Comparison of ENCODE assay signal across 9 mouse cellular contexts in genomic region chr7:47081277-47081676, GRCm38 (mm10). TPM values are rescaled to one million over a fixed set of nuclear protein-coding genes. Genes with fewer than 3 reads are reported as not detected.
A peak's percentile ranks its signal among the peaks of the same experiment; 100 is the strongest.
DNase-seq lines count a peak whose midpoint lies in the region; ATAC-seq and TF ChIP-seq lines count a peak whose summit lies in the region.
"Had no signal": no experiment of that assay in that cellular context is flagged by ENCODE, and none has a peak within 500 bp of the region (broad histone marks: within the 10 kb centered on the region; RNA-seq: fewer than 3 reads in every experiment).

No protein-coding gene starts in this region.

- TF ChIP-seq EP300 in stomach, postnatal 0 days (optimal IDR thresholded peaks at IDR 0.05): no peak

- TF ChIP-seq CTCF in stomach, postnatal 0 days (IDR thresholded peaks at IDR 0.05; ENCODE audit: low read depth): peak; percentile 99

- no peaks in the 10 kb centered on the region for H3K27me3 ChIP-seq in liver, embryonic 13.5 days
- no peaks in the 10 kb centered on the region for H3K27me3 ChIP-seq in neural tube, embryonic 14.5 days (ENCODE audit: control insufficient read depth, insufficient read depth, low read length)
- no peaks in the 10 kb centered on the region for H3K27me3 ChIP-seq in stomach, postnatal 0 days (ENCODE audit: control insufficient read depth, insufficient read depth, low read length)
- H3K27me3 ChIP-seq: embryonic facial prominence, embryonic 15.5 days had no signal

- H3K4me1 ChIP-seq in liver, embryonic 13.5 days (replicated peaks): no peaks in the 10 kb centered on the region
- no peaks in the 10 kb centered on the region for H3K4me1 ChIP-seq in neural tube, embryonic 14.5 days (ENCODE audit: control insufficient read depth, insufficient read depth, low read length)
- H3K4me1 ChIP-seq in stomach, postnatal 0 days (replicated peaks; ENCODE audit: control insufficient read depth, insufficient read depth): no peaks in the 10 kb centered on the region

- no peaks in the 10 kb centered on the region for H3K9me3 ChIP-seq in liver, embryonic 13.5 days (replicated peaks)
- H3K9me3 ChIP-seq in neural tube, embryonic 14.5 days (ENCODE audit: control insufficient read depth, low read length): no peaks in the 10 kb centered on the region
- no peaks in the 10 kb centered on the region for H3K9me3 ChIP-seq in stomach, postnatal 0 days (ENCODE audit: control insufficient read depth, low read length)
- H3K9me3 ChIP-seq: embryonic facial prominence, embryonic 15.5 days had no signal

- no peak overlapping the region for H3K27ac ChIP-seq in liver, embryonic 13.5 days
- H3K27ac ChIP-seq in neural tube, embryonic 14.5 days (ENCODE audit: low read depth, low read length): no peak overlapping the region
- no peak overlapping the region for H3K27ac ChIP-seq in stomach, postnatal 0 days (replicated peaks)
- H3K27ac ChIP-seq: embryonic facial prominence, embryonic 15.5 days had no signal

- peak; percentile 38 to 61 for DNase-seq in urinary bladder, adult 18-20 months (ENCODE audit: low spot score in 2 of 2)
- no peak for DNase-seq in urinary bladder, postnatal 10 days (ENCODE audit: low spot score)
- DNase-seq in cerebellum, postnatal 36 days: peak; percentile 65 to 72
- peak; percentile 28 for DNase-seq in gastrocnemius, postnatal 25 days
- DNase-seq in kidney, adult 8-10 months: peak; percentile 58 to 85
- DNase-seq in liver, embryonic 13.5 days: peak; percentile 8
- DNase-seq in stomach, postnatal 0 days (ENCODE audit: low spot score): peak; percentile 70

- ATAC-seq in liver, embryonic 13.5 days (ENCODE audit: low read depth): 0 out of 2 replicates have a peak, but pooled peaks have one; percentile 11
- no peak for ATAC-seq in neural tube, embryonic 14.5 days (ENCODE audit: low read depth)
- ATAC-seq in stomach, postnatal 0 days (ENCODE audit: low FRiP score, low TSS enrichment): no peak

- H3K36me3 ChIP-seq in liver, embryonic 13.5 days: no peaks in the 10 kb centered on the region
- H3K36me3 ChIP-seq in neural tube, embryonic 14.5 days (ENCODE audit: control insufficient read depth, insufficient read depth, low read length): peaks cover 16% of the 10 kb centered on the region
- no peaks in the 10 kb centered on the region for H3K36me3 ChIP-seq in stomach, postnatal 0 days (ENCODE audit: control insufficient read depth, insufficient read depth, low read length)
- H3K36me3 ChIP-seq: embryonic facial prominence, embryonic 15.5 days had no signal

- WGBS in liver, embryonic 13.5 days (ENCODE audit: insufficient replicate concordance): 29% methylated on average over 6 of the region's 6 CpGs
- 51% methylated on average over 6 of the region's 6 CpGs for WGBS in neural tube, embryonic 14.5 days
- 20% methylated on average over 6 of the region's 6 CpGs for WGBS in stomach, postnatal 0 days

- H3K4me3 ChIP-seq in liver, embryonic 13.5 days (replicated peaks): no peak overlapping the region
- no peak overlapping the region for H3K4me3 ChIP-seq in neural tube, embryonic 14.5 days (ENCODE audit: low read depth, low read length)
- no peak overlapping the region for H3K4me3 ChIP-seq in stomach, postnatal 0 days (ENCODE audit: low read depth, low read length)
- H3K4me3 ChIP-seq: embryonic facial prominence, embryonic 15.5 days had no signal

- no peak overlapping the region for H3K9ac ChIP-seq in liver, embryonic 13.5 days
- peak overlapping the region; percentile 16; the same call in 1 of the 2 replicates for H3K9ac ChIP-seq in neural tube, embryonic 14.5 days (replicated peaks; ENCODE audit: low read depth, low read length)
- H3K9ac ChIP-seq in stomach, postnatal 0 days (ENCODE audit: low read length): no peak overlapping the region
- H3K9ac ChIP-seq: embryonic facial prominence, embryonic 15.5 days had no signal

- no peak overlapping the region for H3K4me2 ChIP-seq in liver, embryonic 13.5 days
- no peak overlapping the region for H3K4me2 ChIP-seq in neural tube, embryonic 14.5 days (ENCODE audit: low read depth, low read length)
- H3K4me2 ChIP-seq in stomach, postnatal 0 days (replicated peaks; ENCODE audit: low read depth): no peak overlapping the region
- H3K4me2 ChIP-seq: embryonic facial prominence, embryonic 15.5 days had no signal

RNA-seq across cellular contexts. Expression of gene Tmem86a, which starts 30.9 kb away (rescaled TPM):
- 1 to 10 TPM; 4.6 to 5.2 TPM for total RNA-seq in gastrocnemius, postnatal 25 days (2021)
- 23.8 and 23.9 TPM in 2 replicates for polyA plus RNA-seq in liver, embryonic 13.5 days (2015; fragmentation: Nextera tagmentation; extraction: Ambion mirVana)
- polyA plus RNA-seq in neural tube, embryonic 14.5 days (2014; fragmentation: Nextera tagmentation; extraction: Ambion mirVana): 15.4 and 19.3 TPM in 2 replicates
- 21.1 and 22.7 TPM in 2 replicates for polyA plus RNA-seq in stomach, postnatal 0 days (2015; fragmentation: Nextera tagmentation; extraction: Ambion mirVana)

RNA-seq across cellular contexts. Expression of gene Ptpn5, which starts 52.2 kb away (rescaled TPM):
- total RNA-seq in gastrocnemius, postnatal 25 days (2021): not detected
- polyA plus RNA-seq in liver, embryonic 13.5 days (2015; fragmentation: Nextera tagmentation; extraction: Ambion mirVana): 0.05 and 0.10 TPM in 2 replicates
- 152 and 182 TPM in 2 replicates for polyA plus RNA-seq in neural tube, embryonic 14.5 days (2014; fragmentation: Nextera tagmentation; extraction: Ambion mirVana)
- 0.33 and 0.42 TPM in 2 replicates for polyA plus RNA-seq in stomach, postnatal 0 days (2015; fragmentation: Nextera tagmentation; extraction: Ambion mirVana)

Comparison
In these comparisons a context has a peak if more than half of its experiments do, and no peak if none do; other contexts are left out.
1. RNA of gene Ptpn5, which starts 52.2 kb away (polyA plus RNA-seq): 152 to 182 TPM in neural tube, embryonic 14.5 days; 0.33 to 0.42 TPM in stomach, postnatal 0 days and 0.05 to 0.10 TPM in liver, embryonic 13.5 days; every median in the first group is over 100 times any median in the second.